Mouse (Mus musculus) embryonic facial prominence, embryonic 12.5 days (tissue): ENCODE results near the gene Lclat1. TPM values are rescaled to one million over a fixed set of nuclear protein-coding genes. Genes with fewer than 3 reads are reported as not detected.

Experiments used
- ATAC-seq: fragments of 200-750 bp; cut with Nextera tagmentation; 2 replicates; pipeline ENCODE4 v1.8.0; 2017; ENCODE audit not compliant: insufficient number of reproducible peaks, insufficient read depth, low FRiP score, low TSS enrichment
- H3K27ac ChIP-seq: fragments of 300-500 bp; sonication (generic); 2 replicates; pipeline ENCODE4 v1.5.1; 2016; ENCODE audit warnings: mild to moderate bottlenecking
- H3K27me3 ChIP-seq: fragments of 300-500 bp; sonication (generic); 2 replicates; pipeline ENCODE4 v1.6.1; 2016; ENCODE audit warnings: mild to moderate bottlenecking, moderate library complexity
- H3K36me3 ChIP-seq: fragments of 300-500 bp; sonication (generic); 2 replicates; pipeline ENCODE4 v1.6.1; 2016; ENCODE audit warnings: mild to moderate bottlenecking
- H3K4me1 ChIP-seq: fragments of 300-500 bp; sonication (generic); 2 replicates; pipeline ENCODE4 v1.6.1; 2016
- H3K4me2 ChIP-seq: fragments of 300-500 bp; sonication (generic); replicated peaks from 2 replicates; pipeline ENCODE4 v1.6.1; 2016; ENCODE audit warnings: mild to moderate bottlenecking, moderate library complexity
- H3K4me3 ChIP-seq: fragments of 300-500 bp; sonication (generic); 2 replicates; pipeline ENCODE4 v1.5.1; 2016; ENCODE audit warnings: mild to moderate bottlenecking
- H3K9ac ChIP-seq: fragments of 300-500 bp; sonication (generic); 2 replicates; pipeline ENCODE4 v1.6.1; 2016; ENCODE audit warnings: mild to moderate bottlenecking, moderate library complexity
- H3K9me3 ChIP-seq: fragments of 300-500 bp; sonication (generic); 2 replicates; pipeline ENCODE4 v1.6.1; 2016; ENCODE audit warnings: mild to moderate bottlenecking, moderate library complexity
- WGBS: fragments of 180-500 bp; shearing (Covaris S2); methylation state at CpG from one replicate; pipeline ENCODE4 v1.1.7; 2016; 5-methylcytosine and 5-hydroxymethylcytosine counted together
- polyA plus RNA-seq: library from polyadenylated mRNA; unstranded; fragments of >200 nt; fragmentation: Nextera tagmentation; extraction: Ambion mirVana; gene quantifications from 2 replicates; pipeline ENCODE4 v1.2.1, GENCODE M21; 2016

The Lclat1 gene
- polyA plus RNA-seq: 8.1 and 10.8 TPM in 2 replicates

GRCm38 (mm10) chr17:73107158-73108157, at the start of gene Lclat1:
Gene Lclat1, plus strand, starts transcription at chr17:73107985.
- peak; percentile 99 for ATAC-seq
- H3K9me3 ChIP-seq: no peaks in the 10 kb centered on the region
- peak within 1 kb of the TSS; percentile 89 for H3K4me3 ChIP-seq
- WGBS: 5% methylated on average over 51 of the region's 51 CpGs
- H3K27ac ChIP-seq: peak within 1 kb of the TSS; percentile 51; the same call in 1 of the 2 replicates
- H3K4me1 ChIP-seq: peaks cover 7% of the 10 kb centered on the region; the same call in 1 of the 2 replicates
- no peaks in the 10 kb centered on the region for H3K27me3 ChIP-seq
- H3K9ac ChIP-seq: peak within 1 kb of the TSS; percentile 82
- H3K4me2 ChIP-seq: peak within 1 kb of the TSS; percentile 93
- no peaks in the 10 kb centered on the region for H3K36me3 ChIP-seq

- no peaks in the 10 kb centered on the region for H3K27me3 ChIP-seq
- H3K36me3 ChIP-seq: no peaks in the 10 kb centered on the region
- H3K4me3 ChIP-seq: no peak overlapping the region
- ATAC-seq: no peak
- no peak overlapping the region for H3K27ac ChIP-seq
- H3K9me3 ChIP-seq: no peaks in the 10 kb centered on the region
- no peak overlapping the region for H3K4me2 ChIP-seq
- H3K9ac ChIP-seq: no peak overlapping the region
- 86% methylated on average over 5 of the region's 5 CpGs for WGBS
- H3K4me1 ChIP-seq: peaks cover 10% of the 10 kb centered on the region
These were observed 49.5 kb upstream of the Lclat1 start for GRCm38 (mm10) chr17:73058319-73058718.

GRCm38 (mm10) chr17:73060224-73060896, 47.4 kb upstream of the Lclat1 start:
- 43% methylated on average over 3 of the region's 3 CpGs for WGBS
- no peak for ATAC-seq

DNA sequence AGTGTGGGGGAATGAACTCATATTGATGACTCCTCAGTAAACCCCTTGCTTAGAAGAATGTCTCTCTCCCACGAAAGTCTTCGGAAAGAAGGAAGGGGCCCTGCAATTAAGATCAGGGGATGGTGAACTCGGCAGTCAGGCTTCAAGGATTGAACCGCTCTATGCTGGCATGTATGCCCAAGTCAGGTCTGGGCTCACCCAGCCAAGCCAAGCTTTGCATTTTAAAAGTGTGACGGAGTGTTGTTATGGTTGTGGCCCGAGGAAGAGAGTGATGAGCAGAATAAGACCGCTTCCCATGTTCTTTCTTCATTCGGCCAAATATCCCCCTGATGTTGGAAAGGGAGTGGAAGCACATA, 46.9 kb upstream of the Lclat1 start:
- no peak overlapping the region for H3K9ac ChIP-seq
- H3K36me3 ChIP-seq: no peaks in the 10 kb centered on the region
- no peaks in the 10 kb centered on the region for H3K9me3 ChIP-seq
- 66% methylated on average over 8 of the region's 8 CpGs for WGBS
- H3K27me3 ChIP-seq: no peaks in the 10 kb centered on the region
- H3K4me3 ChIP-seq: no peak overlapping the region
- H3K4me1 ChIP-seq: peaks cover 10% of the 10 kb centered on the region
- no peak for ATAC-seq
- H3K4me2 ChIP-seq: no peak overlapping the region
- H3K27ac ChIP-seq: no peak overlapping the region

More at GRCm38 (mm10) chr17:73060224-73060896, 47.4 kb upstream of the Lclat1 start:
- Histone ChIP-seq H3K4me1 (peaks cover 10% of the 10 kb centered on the region), H3K9me3 (no peaks in the 10 kb centered on the region), H3K27ac (no peak overlapping the region), H3K4me3 (no peak overlapping the region), H3K4me2 (no peak overlapping the region), H3K27me3 (no peaks in the 10 kb centered on the region), H3K9ac (no peak overlapping the region), H3K36me3 (no peaks in the 10 kb centered on the region)

DNA sequence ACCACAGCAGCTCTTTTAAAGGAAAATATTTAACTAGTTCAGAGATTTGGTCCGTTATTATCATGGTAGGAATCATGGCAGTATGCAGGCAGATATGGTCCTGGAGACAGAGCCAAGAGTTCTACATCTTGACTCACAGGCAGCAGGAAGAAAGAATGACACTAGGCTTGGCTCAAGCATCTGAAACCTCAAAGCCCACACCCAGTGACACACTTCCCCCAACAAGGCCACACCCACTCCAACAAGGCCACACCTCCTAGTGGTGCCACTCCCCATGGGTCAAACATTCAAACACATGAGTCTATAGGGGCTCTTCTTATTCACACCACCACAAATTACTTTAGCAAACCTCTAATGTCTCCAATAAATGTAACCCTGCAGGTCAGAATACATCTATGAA, 45.1 kb upstream of the Lclat1 start:
- 90% methylated on average over 1 of the region's 1 CpGs for WGBS
- no peak overlapping the region for H3K27ac ChIP-seq
- ATAC-seq: no peak

GRCm38 (mm10) chr17:73063299-73063698, 44.5 kb upstream of the Lclat1 start:
- Histone ChIP-seq H3K4me1 (peaks cover 10% of the 10 kb centered on the region), H3K27ac (no peak overlapping the region), H3K4me2 (no peak overlapping the region), H3K9ac (no peak overlapping the region), H3K36me3 (no peaks in the 10 kb centered on the region), H3K9me3 (no peaks in the 10 kb centered on the region), H3K4me3 (no peak overlapping the region), H3K27me3 (no peaks in the 10 kb centered on the region)
- 75% methylated on average over 2 of the region's 2 CpGs for WGBS
- no peak for ATAC-seq

More for the DNA sequence above, 45.1 kb upstream of the Lclat1 start:
- Histone ChIP-seq H3K9me3 (no peaks in the 10 kb centered on the region), H3K9ac (no peak overlapping the region), H3K4me1 (peaks cover 10% of the 10 kb centered on the region), H3K36me3 (no peaks in the 10 kb centered on the region), H3K4me2 (no peak overlapping the region), H3K4me3 (no peak overlapping the region), H3K27me3 (no peaks in the 10 kb centered on the region)

GRCm38 (mm10) chr17:73063781-73064180, 44.0 kb upstream of the Lclat1 start:
- Histone ChIP-seq H3K9me3 (no peaks in the 10 kb centered on the region), H3K36me3 (no peaks in the 10 kb centered on the region), H3K4me3 (no peak overlapping the region), H3K27ac (no peak overlapping the region), H3K4me2 (no peak overlapping the region), H3K27me3 (no peaks in the 10 kb centered on the region), H3K9ac (no peak overlapping the region), H3K4me1 (peaks cover 10% of the 10 kb centered on the region)
- 83% methylated on average over 1 of the region's 1 CpGs for WGBS
- no peak for ATAC-seq

DNA sequence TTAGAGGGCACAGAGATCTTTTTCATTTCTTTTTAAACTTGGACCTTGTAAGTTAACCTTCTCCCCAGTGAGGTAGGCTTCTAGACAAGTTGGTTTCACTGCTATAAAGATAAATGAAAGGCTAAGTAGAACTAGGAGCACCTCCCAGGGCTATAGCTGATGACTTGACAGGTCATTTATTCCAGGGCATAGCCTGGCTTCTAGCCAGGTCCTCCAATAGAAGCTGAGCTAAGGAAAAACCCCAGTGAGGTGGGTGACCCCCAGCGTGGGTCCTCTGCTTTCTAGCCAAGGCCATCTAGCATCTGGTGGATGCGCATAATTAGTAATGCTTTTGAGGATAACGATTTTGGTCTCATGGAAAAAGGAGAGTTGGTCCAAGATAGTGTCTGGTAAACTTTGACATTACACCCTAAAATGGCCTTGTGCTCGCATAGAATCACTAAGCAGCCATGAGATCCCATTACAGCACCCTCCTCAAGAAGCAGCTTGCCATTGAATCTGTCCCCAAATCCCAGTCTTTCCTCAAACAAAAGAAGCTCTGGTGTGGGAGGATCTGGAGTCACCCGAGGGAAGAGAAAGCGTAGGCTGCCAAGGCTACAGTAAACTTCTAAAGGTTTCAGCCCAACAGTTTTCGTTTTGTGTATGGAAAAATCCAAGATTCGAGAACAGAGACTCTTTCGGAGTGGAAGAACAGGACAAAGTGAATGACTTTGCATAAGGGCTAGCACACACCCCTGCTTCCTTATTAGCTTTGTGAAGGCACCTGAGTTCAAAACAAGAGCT, 41.2 kb upstream of the Lclat1 start:
- Histone ChIP-seq H3K9ac (no peak overlapping the region), H3K4me2 (no peak overlapping the region), H3K4me3 (no peak overlapping the region), H3K27me3 (no peaks in the 10 kb centered on the region), H3K36me3 (no peaks in the 10 kb centered on the region), H3K9me3 (no peaks in the 10 kb centered on the region), H3K4me1 (no peaks in the 10 kb centered on the region), H3K27ac (no peak overlapping the region)
- ATAC-seq: no peak
- 84% methylated on average over 9 of the region's 9 CpGs for WGBS

- Histone ChIP-seq H3K27ac (no peak overlapping the region), H3K36me3 (no peaks in the 10 kb centered on the region), H3K9me3 (no peaks in the 10 kb centered on the region), H3K4me3 (no peak overlapping the region), H3K9ac (no peak overlapping the region), H3K27me3 (no peaks in the 10 kb centered on the region), H3K4me2 (no peak overlapping the region), H3K4me1 (peaks cover 3% of the 10 kb centered on the region; the same call in 1 of the 2 replicates)
- 53% methylated on average over 11 of the region's 11 CpGs for WGBS
- ATAC-seq: no peak
These were observed 40.4 kb upstream of the Lclat1 start for GRCm38 (mm10) chr17:73067423-73067822.

- Histone ChIP-seq H3K27ac (no peak overlapping the region), H3K4me2 (no peak overlapping the region), H3K4me3 (no peak overlapping the region), H3K27me3 (no peaks in the 10 kb centered on the region), H3K4me1 (peaks cover 6% of the 10 kb centered on the region; the same call in 1 of the 2 replicates), H3K9ac (no peak overlapping the region), H3K36me3 (no peaks in the 10 kb centered on the region), H3K9me3 (no peaks in the 10 kb centered on the region)
- WGBS: 80% methylated on average over 10 of the region's 10 CpGs
- no peak for ATAC-seq
These were observed 39.3 kb upstream of the Lclat1 start for GRCm38 (mm10) chr17:73068321-73068992.

GRCm38 (mm10) chr17:73070466-73070865, 37.3 kb upstream of the Lclat1 start:
- peaks cover 6% of the 10 kb centered on the region; the same call in 1 of the 2 replicates for H3K4me1 ChIP-seq
- H3K9ac ChIP-seq: no peak overlapping the region
- no peaks in the 10 kb centered on the region for H3K36me3 ChIP-seq
- no peaks in the 10 kb centered on the region for H3K27me3 ChIP-seq
- 82% methylated on average over 2 of the region's 2 CpGs for WGBS
- no peaks in the 10 kb centered on the region for H3K9me3 ChIP-seq
- H3K4me3 ChIP-seq: no peak overlapping the region
- H3K4me2 ChIP-seq: no peak overlapping the region
- no peak overlapping the region for H3K27ac ChIP-seq
- no peak for ATAC-seq
